Comparison of ENCODE assay signal across 8 mouse cellular contexts in the genomic region with DNA sequence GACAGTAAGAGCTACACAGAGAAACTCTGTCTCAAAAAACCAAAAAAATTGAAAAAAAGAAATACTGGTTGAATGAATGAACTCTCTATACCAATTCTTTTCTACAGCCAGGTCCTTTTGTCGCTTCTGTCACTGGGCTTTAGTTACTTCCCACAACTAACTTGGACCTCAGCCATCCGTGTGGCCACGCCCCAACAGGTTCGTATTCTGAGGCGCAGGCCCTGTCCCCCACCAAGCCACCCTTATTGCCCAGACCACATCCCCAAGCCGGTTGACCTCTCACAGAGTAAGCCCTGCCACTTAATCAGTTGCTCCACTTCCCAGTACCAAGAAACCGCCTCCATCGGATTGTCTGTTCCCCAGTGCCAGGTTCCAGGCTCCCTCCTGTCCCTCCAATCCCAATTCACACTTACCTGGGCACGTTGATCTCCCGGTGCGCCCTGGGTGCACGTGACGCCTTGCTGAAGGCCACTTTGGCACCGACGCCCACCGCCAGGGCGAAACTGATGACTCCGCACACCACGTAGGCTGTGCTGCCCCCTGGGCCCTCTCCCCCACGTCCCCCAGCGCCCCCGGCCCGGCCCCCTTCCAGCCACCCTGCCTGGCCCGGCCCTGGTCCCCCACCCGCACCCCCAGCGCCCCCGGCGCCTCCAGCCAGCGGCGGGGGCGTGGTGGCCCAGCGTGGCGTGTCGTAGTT. TPM values are rescaled to one million over a fixed set of nuclear protein-coding genes. Genes with fewer than 3 reads are reported as not detected.
DNase-seq lines count a peak whose midpoint lies in the region; ATAC-seq lines count a peak whose summit lies in the region.

No protein-coding gene starts in this region.

- peak overlapping the region; percentile 90 for H3K4me2 ChIP-seq in heart, embryonic 16.5 days (ENCODE audit: low read depth, low read length)
- H3K4me2 ChIP-seq in forebrain, embryonic 11.5 days (ENCODE audit: low read depth, low read length, severe bottlenecking), result peak overlapping the region; percentile 90
- H3K4me2 ChIP-seq in limb, embryonic 11.5 days (ENCODE audit: low read depth, severe bottlenecking), result peak overlapping the region; percentile 67
- H3K4me2 ChIP-seq in midbrain, embryonic 16.5 days (ENCODE audit: low read length), result peak overlapping the region; percentile 91

- H3K9me3 ChIP-seq in heart, embryonic 16.5 days (replicated peaks; ENCODE audit: control insufficient read depth, low read length), result no peaks in the 10 kb centered on the region
- no peaks in the 10 kb centered on the region for H3K9me3 ChIP-seq in forebrain, embryonic 11.5 days (ENCODE audit: control insufficient read depth, low read length)
- H3K9me3 ChIP-seq in limb, embryonic 11.5 days (ENCODE audit: control insufficient read depth, low read length), result no peaks in the 10 kb centered on the region
- H3K9me3 ChIP-seq in midbrain, embryonic 16.5 days (replicated peaks; ENCODE audit: control insufficient read depth, low read length, poor library complexity, severe bottlenecking), result no peaks in the 10 kb centered on the region

- H3K36me3 ChIP-seq in heart, embryonic 16.5 days (ENCODE audit: control insufficient read depth, insufficient read depth), result no peaks in the 10 kb centered on the region
- no peaks in the 10 kb centered on the region for H3K36me3 ChIP-seq in forebrain, embryonic 11.5 days (ENCODE audit: control insufficient read depth, insufficient read depth, low read length)
- no peaks in the 10 kb centered on the region for H3K36me3 ChIP-seq in limb, embryonic 11.5 days (ENCODE audit: control insufficient read depth, insufficient read depth, low read length)
- peaks cover 3% of the 10 kb centered on the region for H3K36me3 ChIP-seq in midbrain, embryonic 16.5 days (ENCODE audit: control insufficient read depth, insufficient read depth, low read length)

- ATAC-seq in heart, embryonic 16.5 days (replicated peaks; ENCODE audit: extremely low read depth, insufficient read depth, low FRiP score), result no peak
- ATAC-seq in forebrain, embryonic 11.5 days (replicated peaks; ENCODE audit: low FRiP score), result peak; percentile 66
- peak; percentile 27; the same call in 1 of the 2 replicates for ATAC-seq in limb, embryonic 11.5 days (ENCODE audit: insufficient number of reproducible peaks, low FRiP score, low TSS enrichment, low read depth)
- peak; percentile 46 for ATAC-seq in midbrain, embryonic 16.5 days
- ATAC-seq in erythroblast, adult 5-6 weeks (replicated peaks; ENCODE audit: low FRiP score, poor library complexity, severe bottlenecking), result no peak

- H3K4me3 ChIP-seq in heart, embryonic 16.5 days (ENCODE audit: low read length), result peak overlapping the region; percentile 56
- H3K4me3 ChIP-seq in forebrain, embryonic 11.5 days (ENCODE audit: low read depth, low read length), result peak overlapping the region; percentile 47
- H3K4me3 ChIP-seq in limb, embryonic 11.5 days (ENCODE audit: low read depth, low read length), result peak overlapping the region; percentile 31
- peak overlapping the region; percentile 66 for H3K4me3 ChIP-seq in midbrain, embryonic 16.5 days (ENCODE audit: low read depth, low read length)

- peak overlapping the region; percentile 27; the same call in 1 of the 2 replicates for H3K9ac ChIP-seq in heart, embryonic 16.5 days (ENCODE audit: low read length)
- H3K9ac ChIP-seq in forebrain, embryonic 11.5 days (ENCODE audit: low read length), result peak overlapping the region; percentile 72
- H3K9ac ChIP-seq in limb, embryonic 11.5 days (ENCODE audit: low read length), result no peak overlapping the region
- H3K9ac ChIP-seq in midbrain, embryonic 16.5 days (ENCODE audit: low read depth, low read length), result peak overlapping the region; percentile 90

- no peak overlapping the region for H3K27ac ChIP-seq in heart, embryonic 16.5 days (ENCODE audit: low read length)
- no peak overlapping the region for H3K27ac ChIP-seq in forebrain, embryonic 11.5 days (ENCODE audit: low read depth, low read length)
- H3K27ac ChIP-seq in limb, embryonic 11.5 days (replicated peaks; ENCODE audit: low read depth, low read length), result no peak overlapping the region
- H3K27ac ChIP-seq in midbrain, embryonic 16.5 days (ENCODE audit: low read length), result peak overlapping the region; percentile 90

- 3% methylated on average over 34 of the region's 34 CpGs for WGBS in heart, embryonic 16.5 days
- WGBS in forebrain, embryonic 11.5 days, result 4% methylated on average over 30 of the region's 34 CpGs
- WGBS in limb, embryonic 11.5 days, result 8% methylated on average over 27 of the region's 34 CpGs
- 9% methylated on average over 25 of the region's 34 CpGs for WGBS in midbrain, embryonic 16.5 days

- peaks cover 4% of the 10 kb centered on the region; the same call in 1 of the 2 replicates for H3K4me1 ChIP-seq in heart, embryonic 16.5 days (ENCODE audit: control insufficient read depth, insufficient read depth, low read length)
- peaks cover 6% of the 10 kb centered on the region; the same call in 1 of the 2 replicates for H3K4me1 ChIP-seq in forebrain, embryonic 11.5 days (replicated peaks; ENCODE audit: control insufficient read depth, insufficient read depth, low read length)
- H3K4me1 ChIP-seq in limb, embryonic 11.5 days (ENCODE audit: control insufficient read depth, insufficient read depth, low read length), result peaks cover 5% of the 10 kb centered on the region; the same call in 1 of the 2 replicates
- peaks cover 16% of the 10 kb centered on the region for H3K4me1 ChIP-seq in midbrain, embryonic 16.5 days (ENCODE audit: control insufficient read depth, insufficient read depth, low read length)

- H3K27me3 ChIP-seq in heart, embryonic 16.5 days (ENCODE audit: control insufficient read depth, insufficient read depth, low read length), result peaks cover 64% of the 10 kb centered on the region
- H3K27me3 ChIP-seq in forebrain, embryonic 11.5 days (ENCODE audit: control insufficient read depth, insufficient read depth, low read length), result peaks cover 17% of the 10 kb centered on the region
- H3K27me3 ChIP-seq in limb, embryonic 11.5 days (ENCODE audit: control insufficient read depth, insufficient read depth, low read length), result peaks cover 46% of the 10 kb centered on the region
- H3K27me3 ChIP-seq in midbrain, embryonic 16.5 days (ENCODE audit: control insufficient read depth, insufficient read depth, low read depth, low read length), result peaks cover 6% of the 10 kb centered on the region

- DNase-seq in heart, postnatal 4 days, result no peak
- no peak for DNase-seq in forebrain, embryonic 11.5 days (ENCODE audit: low spot score)
- no peak for DNase-seq in limb, embryonic 11.5 days (ENCODE audit: low spot score)
- DNase-seq in thymus, postnatal 36 days, result no peak
- DNase-seq in frontal cortex, postnatal 25 days (ENCODE audit: low spot score in 2 of 2), result no peak

RNA-seq across cellular contexts. Expression of a gene that starts 8.7 kb away (rescaled TPM):
- 0.05 and 0.07 TPM in 2 replicates for polyA plus RNA-seq in heart, embryonic 16.5 days (2015; fragmentation: Nextera tagmentation; extraction: Ambion mirVana)
- total RNA-seq in heart, postnatal 4 days (2021), result under 1 TPM in 1 of 2 experiments, not detected in 1; 0.20 TPM
- 2.2 and 3.0 TPM in 2 replicates for polyA plus RNA-seq in forebrain, embryonic 11.5 days (2014; fragmentation: Nextera tagmentation; extraction: Ambion mirVana)
- 0.20 and 0.44 TPM in 2 replicates for polyA plus RNA-seq in limb, embryonic 11.5 days (2014; fragmentation: Nextera tagmentation; extraction: Ambion mirVana)
- polyA plus RNA-seq in midbrain, embryonic 16.5 days (2015; fragmentation: Nextera tagmentation; extraction: Ambion mirVana), result 14.0 and 14.6 TPM in 2 replicates
- total RNA-seq in erythroblast, adult 5-6 weeks (2015; ENCODE audit: low replicate concordance), result not detected in 2 replicates
- not detected in 2 replicates for total RNA-seq in erythroblast, adult 5-6 weeks (2017; ENCODE audit: low replicate concordance)

RNA-seq across cellular contexts. Expression of a gene that starts 23.4 kb away (rescaled TPM):
- polyA plus RNA-seq in heart, embryonic 16.5 days (2015; fragmentation: Nextera tagmentation; extraction: Ambion mirVana), result 338 and 342 TPM in 2 replicates
- 100 to 1,000 TPM; 281 to 285 TPM for total RNA-seq in heart, postnatal 4 days (2021)
- 476 and 526 TPM in 2 replicates for polyA plus RNA-seq in forebrain, embryonic 11.5 days (2014; fragmentation: Nextera tagmentation; extraction: Ambion mirVana)
- polyA plus RNA-seq in limb, embryonic 11.5 days (2014; fragmentation: Nextera tagmentation; extraction: Ambion mirVana), result 527 and 540 TPM in 2 replicates
- 226 and 253 TPM in 2 replicates for polyA plus RNA-seq in midbrain, embryonic 16.5 days (2015; fragmentation: Nextera tagmentation; extraction: Ambion mirVana)
- 167 and 232 TPM in 2 replicates for total RNA-seq in erythroblast, adult 5-6 weeks (2015; ENCODE audit: low replicate concordance)
- total RNA-seq in erythroblast, adult 5-6 weeks (2017; ENCODE audit: low replicate concordance), result 97.4 and 134 TPM in 2 replicates

RNA-seq across cellular contexts. Expression of a gene that starts 34.3 kb away (rescaled TPM):
- 5.6 and 6.3 TPM in 2 replicates for polyA plus RNA-seq in heart, embryonic 16.5 days (2015; fragmentation: Nextera tagmentation; extraction: Ambion mirVana)
- 1 to 10 TPM; 1.6 to 2.3 TPM for total RNA-seq in heart, postnatal 4 days (2021)
- polyA plus RNA-seq in forebrain, embryonic 11.5 days (2014; fragmentation: Nextera tagmentation; extraction: Ambion mirVana), result 2.0 and 3.2 TPM in 2 replicates
- 2.8 and 3.5 TPM in 2 replicates for polyA plus RNA-seq in limb, embryonic 11.5 days (2014; fragmentation: Nextera tagmentation; extraction: Ambion mirVana)
- 3.6 and 5.0 TPM in 2 replicates for polyA plus RNA-seq in midbrain, embryonic 16.5 days (2015; fragmentation: Nextera tagmentation; extraction: Ambion mirVana)
- total RNA-seq in erythroblast, adult 5-6 weeks (2015; ENCODE audit: low replicate concordance), result 2.3 and 3.3 TPM in 2 replicates
- total RNA-seq in erythroblast, adult 5-6 weeks (2017; ENCODE audit: low replicate concordance), result 5.1 and 13.9 TPM in 2 replicates

RNA-seq across cellular contexts. Expression of a gene that starts 41.2 kb away (rescaled TPM):
- 2.0 and 2.1 TPM in 2 replicates for polyA plus RNA-seq in heart, embryonic 16.5 days (2015; fragmentation: Nextera tagmentation; extraction: Ambion mirVana)
- total RNA-seq in heart, postnatal 4 days (2021), result 10 to 100 TPM; 14.7 to 15.5 TPM
- polyA plus RNA-seq in forebrain, embryonic 11.5 days (2014; fragmentation: Nextera tagmentation; extraction: Ambion mirVana), result 0.69 and 0.75 TPM in 2 replicates
- polyA plus RNA-seq in limb, embryonic 11.5 days (2014; fragmentation: Nextera tagmentation; extraction: Ambion mirVana), result 0.63 and 0.84 TPM in 2 replicates
- 0.46 and 0.57 TPM in 2 replicates for polyA plus RNA-seq in midbrain, embryonic 16.5 days (2015; fragmentation: Nextera tagmentation; extraction: Ambion mirVana)
- total RNA-seq in erythroblast, adult 5-6 weeks (2015; ENCODE audit: low replicate concordance), result not detected in 2 replicates
- 2.4 and 3.2 TPM in 2 replicates for total RNA-seq in erythroblast, adult 5-6 weeks (2017; ENCODE audit: low replicate concordance)

RNA-seq across cellular contexts. Expression of a gene that starts 43.1 kb away (rescaled TPM):
- 191 and 205 TPM in 2 replicates for polyA plus RNA-seq in heart, embryonic 16.5 days (2015; fragmentation: Nextera tagmentation; extraction: Ambion mirVana)
- 100 to 1,000 TPM; 726 to 732 TPM for total RNA-seq in heart, postnatal 4 days (2021)
- polyA plus RNA-seq in forebrain, embryonic 11.5 days (2014; fragmentation: Nextera tagmentation; extraction: Ambion mirVana), result 203 and 220 TPM in 2 replicates
- 266 and 269 TPM in 2 replicates for polyA plus RNA-seq in limb, embryonic 11.5 days (2014; fragmentation: Nextera tagmentation; extraction: Ambion mirVana)
- 201 and 213 TPM in 2 replicates for polyA plus RNA-seq in midbrain, embryonic 16.5 days (2015; fragmentation: Nextera tagmentation; extraction: Ambion mirVana)
- 304 and 336 TPM in 2 replicates for total RNA-seq in erythroblast, adult 5-6 weeks (2015; ENCODE audit: low replicate concordance)
- 65.4 and 203 TPM in 2 replicates for total RNA-seq in erythroblast, adult 5-6 weeks (2017; ENCODE audit: low replicate concordance)

Comparison
In these comparisons a context has a peak if more than half of its experiments do, and no peak if none do; other contexts are left out.
1. ATAC-seq: peak in forebrain, embryonic 11.5 days (single experiment), limb, embryonic 11.5 days (single experiment) and midbrain, embryonic 16.5 days (single experiment); none in heart, embryonic 16.5 days (single experiment) and erythroblast, adult 5-6 weeks (single experiment).
2. Peak in every context shown above with its lines, with median percentiles within 50 percentile points of each other: H3K4me2 ChIP-seq and H3K4me3 ChIP-seq.